Mouse (Mus musculus): ENCODE data around the gene Anapc10.
"Not testable (repeated sequence)": the region's sequence is repeated elsewhere in the genome, so short reads cannot be mapped to it uniquely, and the experiment has no call there.

The Anapc10 gene

DNA sequence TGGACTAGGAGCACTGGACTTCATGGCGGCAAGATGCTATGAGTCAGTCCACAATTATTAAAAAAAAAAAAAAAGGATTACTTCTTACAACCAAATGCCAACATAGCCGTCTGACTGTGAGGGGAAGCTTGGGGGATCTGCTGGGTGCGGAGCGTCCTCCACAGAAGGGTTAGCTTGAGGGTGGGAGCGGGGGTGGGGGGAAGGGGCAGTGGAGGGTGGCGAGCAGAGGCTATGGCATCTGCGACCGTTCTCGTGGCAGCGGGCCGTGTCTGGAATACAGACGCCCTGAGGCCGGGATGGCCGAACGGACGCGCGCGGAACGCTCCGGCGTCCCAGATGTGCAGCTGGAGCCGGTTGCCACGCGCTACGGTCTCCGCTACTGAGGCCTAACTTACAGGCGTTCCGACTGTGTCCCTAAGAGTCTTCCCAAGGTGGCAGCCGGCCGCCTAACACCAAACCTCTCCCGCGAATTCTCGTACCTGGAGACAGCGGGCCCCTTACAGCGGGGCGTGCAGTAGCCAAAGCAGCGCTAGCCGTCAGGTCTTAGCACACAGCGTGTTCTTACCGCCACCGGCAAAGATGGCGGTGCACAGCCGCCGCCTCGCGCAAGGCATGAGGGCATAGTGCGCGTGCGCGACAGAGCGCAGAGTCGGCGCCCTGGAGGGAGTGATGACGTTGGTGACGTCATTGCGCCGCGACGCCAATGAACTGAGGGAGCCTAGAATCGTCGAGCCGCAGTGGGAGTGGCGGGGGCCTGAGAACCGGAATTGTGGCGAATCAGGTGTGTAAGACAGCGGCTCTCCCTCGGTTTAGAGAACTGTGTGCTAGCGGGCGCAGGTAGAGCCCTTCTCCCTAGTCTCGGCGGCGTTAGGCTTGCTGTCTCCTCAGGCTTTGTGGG is at the start of gene Anapc10, which contains the start of gene Abce1:
Gene Anapc10, plus strand, starts transcription at position 757 of the 898 bp plus-strand sequence.
Gene Abce1, minus strand, starts transcription at position 677 of the 898 bp plus-strand sequence.
- in situ Hi-C loops (cut with MboI; ENCODE audit: low pct_unique_long_range_greater_than_20kb in 1 of 2, low sequenced_read_pairs in 2 of 2, unreplicated experiment in 1 of 2) = no loop called here

DNA sequence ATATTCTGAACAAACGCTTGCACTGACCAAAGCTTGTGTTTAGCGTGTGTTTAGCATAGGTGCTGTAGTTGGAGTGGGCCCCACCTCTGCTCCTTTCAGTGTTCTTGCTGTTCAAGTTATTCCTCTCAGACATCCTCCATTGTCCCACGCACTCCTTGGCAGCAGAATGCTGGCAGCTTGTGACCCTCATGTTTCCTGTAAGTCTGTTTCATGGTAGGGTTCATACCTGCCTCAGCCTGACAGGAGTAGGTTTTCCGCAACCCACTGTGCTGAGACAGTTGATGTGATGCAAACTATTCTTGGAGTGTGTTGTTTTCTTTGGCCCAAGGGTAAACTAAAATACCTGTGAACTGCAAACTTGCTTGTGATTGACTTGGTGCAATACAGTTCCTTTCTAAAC is 35.2 kb upstream of the Anapc10 start:
- in situ Hi-C loops (cut with MboI; ENCODE audit: low pct_unique_long_range_greater_than_20kb in 1 of 2, low sequenced_read_pairs in 2 of 2, unreplicated experiment in 1 of 2) = no loop called here

DNA sequence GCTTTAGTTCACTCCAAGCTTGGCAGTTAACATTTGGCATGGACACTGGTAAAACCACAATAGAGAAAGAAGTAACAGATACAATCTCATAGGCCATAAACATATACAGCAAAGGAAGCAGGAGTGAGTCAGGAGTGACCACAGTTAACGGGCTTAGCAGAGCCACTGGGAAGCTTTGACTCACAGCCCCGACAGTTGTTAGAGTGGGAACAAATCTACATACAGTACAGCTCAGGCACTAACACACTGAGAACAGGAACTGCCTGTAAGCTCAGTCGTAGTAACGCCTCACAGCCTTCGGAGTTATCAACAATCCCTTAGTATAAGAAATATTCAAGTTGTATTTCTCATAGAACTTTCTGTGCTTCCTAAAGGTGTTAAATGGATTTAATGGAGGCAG is 32.6 kb upstream of the Anapc10 start:
- in situ Hi-C loops (cut with MboI; ENCODE audit: low pct_unique_long_range_greater_than_20kb in 1 of 2, low sequenced_read_pairs in 2 of 2, unreplicated experiment in 1 of 2) = no loop called here

DNA sequence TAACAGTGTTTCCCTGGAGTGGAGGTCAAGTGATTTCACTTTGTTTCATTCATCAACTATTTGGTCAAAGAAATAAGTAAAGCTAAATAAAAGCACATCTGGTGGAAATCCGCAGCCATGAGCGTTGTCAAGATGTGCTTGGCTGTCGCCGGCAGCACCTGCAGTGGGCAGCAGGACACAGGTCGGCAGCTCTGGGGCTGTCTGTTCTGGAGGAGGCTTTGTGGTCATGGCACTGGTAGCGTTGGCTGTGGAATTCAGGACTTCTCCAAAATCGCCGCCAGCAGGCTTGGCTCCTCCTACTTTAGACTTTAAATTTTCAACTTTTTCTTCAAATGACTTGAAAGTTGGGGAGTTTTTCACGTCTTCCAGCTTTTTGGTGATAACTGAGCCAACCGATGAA is 31.5 kb upstream of the Anapc10 start:
- in situ Hi-C loops (cut with MboI; ENCODE audit: low pct_unique_long_range_greater_than_20kb in 1 of 2, low sequenced_read_pairs in 2 of 2, unreplicated experiment in 1 of 2) = not testable (repeated sequence)

DNA sequence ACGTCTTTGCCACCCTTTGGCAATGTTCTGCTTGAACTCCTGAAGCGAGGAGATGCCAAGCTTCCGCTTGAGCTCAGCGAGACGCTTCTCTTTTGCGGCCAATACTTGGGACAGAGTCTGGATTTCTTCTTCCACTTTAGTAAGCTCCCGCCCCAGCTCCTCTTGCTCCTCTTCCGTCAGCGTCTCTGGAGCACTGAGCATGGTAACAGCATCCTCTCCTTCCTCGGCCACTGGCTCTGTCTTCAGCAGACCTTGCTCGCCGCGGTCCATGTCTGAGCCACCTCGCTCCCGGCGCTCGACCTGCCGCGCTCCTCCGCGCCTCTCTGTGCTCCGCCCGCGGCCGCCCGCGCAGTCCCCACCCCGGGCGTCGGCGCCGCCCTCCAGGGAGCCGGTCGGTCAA is 31.1 kb upstream of the Anapc10 start:
- in situ Hi-C loops (cut with MboI; ENCODE audit: low pct_unique_long_range_greater_than_20kb in 1 of 2, low sequenced_read_pairs in 2 of 2, unreplicated experiment in 1 of 2) = no loop called here

DNA sequence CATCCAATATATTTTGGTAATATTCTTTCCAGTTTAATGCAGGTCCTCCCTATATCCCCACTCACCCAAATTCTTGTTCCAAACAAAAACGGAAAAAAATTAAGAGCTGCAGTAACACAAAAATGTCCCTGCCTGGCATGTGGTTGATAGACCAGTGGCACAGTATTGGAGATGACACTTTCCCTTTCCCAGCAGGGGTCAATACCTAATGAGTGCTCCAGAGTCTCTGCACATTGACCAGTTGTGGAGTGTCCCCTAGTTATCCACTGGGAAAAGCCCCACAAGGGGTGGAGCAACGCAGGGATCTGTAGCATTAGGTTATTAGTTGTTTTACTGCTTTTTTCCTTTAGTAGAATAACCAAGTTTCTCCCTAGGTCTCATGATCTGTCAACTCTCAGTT is 30.7 kb upstream of the Anapc10 start:
- in situ Hi-C loops (cut with MboI; ENCODE audit: low pct_unique_long_range_greater_than_20kb in 1 of 2, low sequenced_read_pairs in 2 of 2, unreplicated experiment in 1 of 2) = no loop called here

DNA sequence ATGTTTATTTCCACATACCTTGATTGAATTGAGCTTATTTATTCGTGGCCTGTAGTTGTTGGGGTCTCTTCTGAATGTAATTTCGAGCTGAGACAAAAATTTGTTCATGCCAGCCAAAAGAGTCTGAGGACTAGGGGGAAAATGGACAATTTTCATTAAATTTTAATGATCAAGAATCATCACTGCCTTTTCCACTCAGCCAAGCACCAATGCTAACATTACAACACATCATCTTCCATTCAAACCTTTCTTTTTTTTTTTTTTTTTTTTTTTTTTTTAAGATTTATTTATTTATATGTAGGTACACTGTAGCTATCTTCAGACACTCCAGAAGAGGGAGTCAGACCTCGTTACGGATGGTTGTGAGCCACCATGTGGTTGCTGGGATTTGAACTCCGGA is 25.7 kb upstream of the Anapc10 start:
- in situ Hi-C loops (cut with MboI; ENCODE audit: low pct_unique_long_range_greater_than_20kb in 1 of 2, low sequenced_read_pairs in 2 of 2, unreplicated experiment in 1 of 2) = not testable (repeated sequence)

DNA sequence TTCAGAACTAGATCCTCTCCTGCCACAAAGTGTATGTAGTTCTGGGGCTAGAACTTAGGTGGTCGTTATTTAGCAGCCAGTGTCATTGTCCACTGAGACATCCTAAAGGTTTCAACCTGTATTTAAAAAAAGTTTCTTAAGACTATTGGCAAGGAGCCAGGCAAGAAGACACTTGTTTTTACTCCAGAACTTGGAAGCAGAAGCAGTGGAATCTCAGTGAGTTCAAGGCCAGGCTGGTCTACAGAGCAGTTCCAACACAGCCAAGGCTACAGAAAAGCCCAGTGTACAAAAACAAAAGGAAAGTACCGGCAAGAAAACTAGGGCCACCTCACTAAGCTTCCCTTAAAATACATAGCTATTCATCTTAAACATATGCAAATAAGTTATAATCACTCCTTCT is 19.1 kb upstream of the Anapc10 start:
- in situ Hi-C loops (cut with MboI; ENCODE audit: low pct_unique_long_range_greater_than_20kb in 1 of 2, low sequenced_read_pairs in 2 of 2, unreplicated experiment in 1 of 2) = loop anchor here in 1 of 2 experiments (10.0 kb wide), 1 partner anchor 1032 kb away; no protein-coding TSS in a partner anchor

DNA sequence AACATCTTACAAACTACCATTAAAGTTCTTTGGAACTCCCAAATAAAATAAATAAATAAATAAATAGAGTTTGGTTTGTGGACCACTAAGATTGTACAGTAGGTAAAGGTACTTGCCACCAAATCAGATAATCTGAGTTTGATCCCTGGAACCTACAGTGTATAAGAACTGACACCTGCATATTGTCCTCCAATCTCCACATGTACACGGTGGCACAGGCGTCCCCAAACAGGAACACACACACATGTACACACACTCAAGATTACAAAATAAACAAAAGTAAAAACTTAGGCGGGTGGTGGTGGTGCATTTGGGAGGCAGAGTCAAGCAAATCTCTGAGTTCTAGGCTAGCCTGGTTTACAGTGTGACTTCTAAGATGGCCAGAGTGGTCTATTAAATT is 4.9 kb upstream of the Anapc10 start:
- in situ Hi-C loops (cut with MboI; ENCODE audit: low pct_unique_long_range_greater_than_20kb in 1 of 2, low sequenced_read_pairs in 2 of 2, unreplicated experiment in 1 of 2) = loop anchor here in 1 of 2 experiments (10.0 kb wide), 1 partner anchor 1018 kb away; no protein-coding TSS in a partner anchor

DNA sequence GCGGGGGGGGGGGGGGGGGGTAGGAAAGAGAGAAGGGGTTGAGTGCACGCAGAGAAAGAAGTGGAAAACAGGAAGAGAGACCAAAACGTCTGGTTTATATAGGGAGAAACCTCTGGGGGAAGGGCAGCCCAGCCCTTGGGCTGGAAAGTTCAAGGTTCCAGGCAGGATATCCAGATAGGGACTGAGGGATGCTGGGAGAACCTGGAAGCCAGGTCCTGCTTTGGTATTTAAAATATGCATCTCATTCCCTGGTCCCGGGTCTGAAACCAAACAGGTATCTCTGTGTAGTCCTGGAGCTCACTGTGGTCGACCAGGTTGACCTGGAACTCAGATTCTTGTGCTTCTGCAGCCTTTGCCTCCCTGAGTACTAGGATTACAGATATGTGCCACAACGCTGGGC is 1.1 kb downstream of the Anapc10 start:
- in situ Hi-C loops (cut with MboI; ENCODE audit: low pct_unique_long_range_greater_than_20kb in 1 of 2, low sequenced_read_pairs in 2 of 2, unreplicated experiment in 1 of 2) = no loop called here

DNA sequence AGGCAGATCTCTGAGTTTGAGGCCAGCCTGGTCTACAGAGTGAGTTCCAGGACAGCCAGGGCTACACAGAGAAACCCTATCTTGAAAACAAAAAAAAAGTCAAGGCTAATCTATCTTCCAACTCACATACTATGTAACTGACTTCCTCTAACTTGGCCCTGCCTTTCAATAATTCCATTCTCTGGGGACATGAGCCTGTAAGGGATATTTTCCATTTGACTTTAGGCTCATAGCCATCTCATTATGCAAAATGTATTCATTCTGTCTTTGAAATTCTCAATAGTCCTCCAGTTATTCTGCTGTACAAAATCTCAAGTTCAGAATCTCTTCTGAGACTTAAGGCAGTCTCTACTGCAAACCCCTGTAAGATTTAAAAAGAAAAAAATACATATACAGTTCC is 9.9 kb downstream of the Anapc10 start:
- in situ Hi-C loops (cut with MboI; ENCODE audit: low pct_unique_long_range_greater_than_20kb in 1 of 2, low sequenced_read_pairs in 2 of 2, unreplicated experiment in 1 of 2) = no loop called here

DNA sequence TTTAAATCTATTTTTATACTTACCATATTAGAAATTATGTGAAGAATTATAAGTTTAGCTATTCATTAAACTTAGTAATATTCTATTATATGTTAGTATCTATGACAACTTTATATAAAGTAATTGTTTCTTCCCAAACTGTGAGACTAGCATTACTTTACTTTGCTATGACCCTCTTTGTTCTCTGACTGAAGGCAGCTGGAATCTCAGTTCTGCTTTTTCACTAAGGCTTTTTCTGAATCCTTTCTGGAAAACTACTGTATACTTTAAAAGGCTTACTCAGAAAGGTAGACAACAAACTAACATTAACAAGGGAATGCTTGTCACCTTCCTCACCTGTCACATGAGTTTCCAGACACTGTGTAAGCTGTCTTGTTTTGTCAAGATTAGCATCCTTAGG is 11.7 kb downstream of the Anapc10 start:
- in situ Hi-C loops (cut with MboI; ENCODE audit: low pct_unique_long_range_greater_than_20kb in 1 of 2, low sequenced_read_pairs in 2 of 2, unreplicated experiment in 1 of 2) = no loop called here

DNA sequence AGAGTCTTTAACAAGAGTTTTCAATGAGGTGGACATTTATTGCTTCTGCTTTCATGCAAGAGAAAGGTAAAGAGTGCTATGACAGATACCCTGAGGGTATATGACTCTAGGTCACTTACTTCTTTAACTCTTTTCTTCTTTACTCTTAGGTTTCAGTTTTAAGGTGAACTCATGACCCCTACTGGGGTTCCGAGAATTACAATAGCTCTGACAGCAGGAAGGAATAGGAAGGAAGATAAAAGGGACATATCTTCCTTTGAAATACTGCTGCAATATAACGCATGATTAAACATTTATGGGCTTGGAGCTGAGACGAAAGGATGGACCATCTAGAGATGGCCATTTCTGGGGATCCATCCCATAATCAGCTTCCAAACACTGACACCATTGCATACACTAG is 13.0 kb downstream of the Anapc10 start:
- in situ Hi-C loops (cut with MboI; ENCODE audit: low pct_unique_long_range_greater_than_20kb in 1 of 2, low sequenced_read_pairs in 2 of 2, unreplicated experiment in 1 of 2) = no loop called here

DNA sequence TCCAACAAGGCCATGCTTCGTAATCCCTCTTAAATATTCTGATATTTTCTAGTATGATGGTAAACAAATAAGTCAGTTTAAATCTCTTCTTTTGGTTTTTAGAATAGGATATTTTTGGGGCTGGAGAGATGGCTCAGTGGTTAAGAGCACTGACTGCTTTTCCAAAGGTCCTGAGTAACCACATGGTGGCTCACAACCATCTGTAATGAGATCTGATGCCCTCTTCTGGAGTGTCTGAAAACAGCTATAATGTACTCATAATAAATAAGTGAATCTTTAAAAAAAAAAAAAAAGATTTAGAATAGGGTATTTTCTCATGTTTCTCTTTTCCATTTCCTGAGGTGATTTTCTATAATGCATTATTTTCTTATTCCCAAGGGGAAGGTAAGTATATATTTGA is 16.3 kb downstream of the Anapc10 start:
- in situ Hi-C loops (cut with MboI; ENCODE audit: low pct_unique_long_range_greater_than_20kb in 1 of 2, low sequenced_read_pairs in 2 of 2, unreplicated experiment in 1 of 2) = loop anchor here (25.0 kb wide), 2 partner anchors 209 to 534 kb away; no protein-coding TSS in a partner anchor

DNA sequence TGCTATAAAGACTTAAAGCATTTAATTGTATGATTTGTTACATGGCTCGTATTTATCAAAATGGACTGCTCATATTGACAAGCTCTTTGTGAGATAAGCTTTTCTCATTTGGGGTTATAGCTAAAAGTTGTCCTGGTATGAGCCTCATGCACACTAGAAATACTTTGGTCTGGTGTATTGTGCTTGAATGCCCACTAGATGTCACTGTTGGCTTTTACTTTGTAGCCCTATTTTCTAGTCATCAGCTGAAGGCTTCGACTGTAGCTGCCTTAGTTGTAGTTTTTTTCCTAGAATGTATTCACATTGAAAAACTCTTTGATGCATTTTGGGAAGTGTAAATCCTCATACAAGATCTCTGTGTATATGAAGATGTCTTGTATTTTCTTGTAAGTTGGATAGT is 22.7 kb downstream of the Anapc10 start:
- in situ Hi-C loops (cut with MboI; ENCODE audit: low pct_unique_long_range_greater_than_20kb in 1 of 2, low sequenced_read_pairs in 2 of 2, unreplicated experiment in 1 of 2) = loop anchor here (10.0 to 25.0 kb wide), 3 partner anchors 203 to 750 kb away; no protein-coding TSS in a partner anchor

DNA sequence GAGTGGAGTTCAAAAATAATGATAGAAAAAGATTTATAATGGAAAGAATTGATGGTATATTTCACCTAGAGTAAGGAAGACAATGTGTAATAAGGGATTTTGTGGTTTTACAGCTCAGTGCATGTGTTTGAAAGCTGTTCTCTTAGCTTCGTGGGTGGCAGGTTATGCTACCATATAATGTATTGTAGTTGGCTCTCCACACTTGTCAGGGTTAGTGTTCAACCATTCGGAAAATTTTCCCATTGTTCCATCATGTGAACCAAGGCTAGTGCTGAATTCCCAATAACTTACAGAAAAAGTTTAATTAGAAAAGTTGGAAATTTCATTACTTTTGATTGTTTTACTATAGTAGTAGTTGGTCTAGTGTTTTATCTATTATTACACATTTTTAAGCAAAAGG is 36.6 kb downstream of the Anapc10 start:
- in situ Hi-C loops (cut with MboI; ENCODE audit: low pct_unique_long_range_greater_than_20kb in 1 of 2, low sequenced_read_pairs in 2 of 2, unreplicated experiment in 1 of 2) = loop anchor here (25.0 kb wide), 2 partner anchors 189 to 514 kb away; no protein-coding TSS in a partner anchor

DNA sequence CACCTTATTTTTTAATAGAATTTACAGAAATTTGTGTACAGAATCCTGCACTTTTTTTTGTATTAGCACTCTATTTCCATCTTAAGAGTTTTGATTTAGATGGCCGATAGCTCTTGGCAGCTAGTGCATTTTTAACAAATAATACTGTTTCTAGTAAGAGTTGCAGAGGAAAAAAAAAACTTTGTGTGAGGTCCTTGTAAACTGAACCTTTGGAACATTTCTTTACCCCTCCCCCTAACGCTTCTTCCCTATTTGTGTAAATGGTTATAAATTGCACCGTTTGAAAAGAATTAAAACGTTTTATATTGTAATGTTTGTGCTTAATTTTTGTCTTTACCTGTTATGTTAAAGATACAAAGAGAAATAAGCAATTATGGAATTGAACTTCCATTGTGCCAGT is 37.0 kb downstream of the Anapc10 start:
- in situ Hi-C loops (cut with MboI; ENCODE audit: low pct_unique_long_range_greater_than_20kb in 1 of 2, low sequenced_read_pairs in 2 of 2, unreplicated experiment in 1 of 2) = loop anchor here (25.0 kb wide), 2 partner anchors 189 to 514 kb away; no protein-coding TSS in a partner anchor

DNA sequence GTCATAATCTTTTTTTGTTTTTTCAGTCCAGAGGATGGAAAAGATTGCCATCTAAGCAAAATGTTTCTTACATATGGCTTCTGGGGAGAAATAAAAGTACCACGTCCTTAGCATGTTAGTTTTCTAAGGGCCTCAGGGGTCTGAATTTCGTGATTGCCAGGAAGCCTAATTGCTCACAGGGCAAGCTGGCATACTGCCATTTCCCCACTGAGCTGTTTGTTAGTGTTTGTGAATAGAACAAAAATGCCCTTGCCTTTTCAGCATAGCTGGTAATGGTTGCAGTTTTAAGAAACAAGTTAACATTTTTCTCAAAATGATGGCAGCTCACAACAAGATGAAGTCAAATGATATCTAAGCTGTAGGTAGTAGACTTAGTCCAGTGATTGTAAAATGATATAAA is 38.7 kb downstream of the Anapc10 start:
- in situ Hi-C loops (cut with MboI; ENCODE audit: low pct_unique_long_range_greater_than_20kb in 1 of 2, low sequenced_read_pairs in 2 of 2, unreplicated experiment in 1 of 2) = no loop called here

DNA sequence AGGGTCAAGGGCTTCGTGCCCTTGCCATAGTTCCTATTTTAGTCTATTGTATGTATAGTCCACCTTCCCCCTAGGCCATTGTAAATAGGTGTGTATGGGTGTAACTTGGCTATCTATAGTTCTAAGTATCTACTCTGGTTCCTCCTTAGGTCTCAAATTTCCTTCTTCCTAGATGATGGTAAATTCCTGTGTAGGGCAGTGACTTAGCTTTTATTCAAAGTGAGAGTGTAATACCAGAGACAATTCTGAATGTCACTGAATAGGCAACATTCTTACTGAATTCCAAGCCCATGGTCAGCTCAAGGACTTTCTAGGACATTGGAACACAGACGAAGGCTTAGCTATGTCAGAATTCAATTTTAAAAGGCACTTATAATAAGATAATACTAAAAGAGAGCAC is 83.3 kb downstream of the Anapc10 start:
- in situ Hi-C loops (cut with MboI; ENCODE audit: low pct_unique_long_range_greater_than_20kb in 1 of 2, low sequenced_read_pairs in 2 of 2, unreplicated experiment in 1 of 2) = not testable (repeated sequence)

DNA sequence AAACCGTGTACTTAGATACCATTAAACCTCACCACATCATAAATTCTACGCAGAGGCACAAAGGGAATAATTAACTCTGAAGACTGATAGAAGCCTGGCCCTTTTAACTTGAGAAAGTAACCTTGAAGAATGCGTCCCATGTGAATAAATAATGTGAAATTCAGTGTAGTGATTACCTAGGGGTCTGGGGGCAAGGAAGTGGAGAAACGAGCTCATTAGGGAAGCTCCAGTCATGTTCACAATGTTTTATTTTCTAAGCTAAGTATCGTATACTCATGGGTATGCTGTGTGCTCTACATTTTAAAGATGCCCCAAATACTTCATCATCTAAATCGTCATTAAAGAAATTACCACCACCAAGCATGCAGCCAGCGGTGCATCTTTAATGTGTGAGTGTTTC is 85.1 kb downstream of the Anapc10 start:
- in situ Hi-C loops (cut with MboI; ENCODE audit: low pct_unique_long_range_greater_than_20kb in 1 of 2, low sequenced_read_pairs in 2 of 2, unreplicated experiment in 1 of 2) = no loop called here

All from mouse embryonic stem cell (cell line).